Mouse (Mus musculus) olfactory bulb, adult 2 months (tissue): Measurements from ENCODE around the gene Wdr73.

Source experiments
- CTCF ChIP-seq: fragments of 200-500 bp; IDR thresholded peaks from 2 replicates; pipeline ENCODE4 v1.5.1; 2012; ENCODE audit warnings: low read depth, mild to moderate bottlenecking, low read length, moderate library complexity; ENCODE audit not compliant: insufficient read depth
- POLR2A ChIP-seq: fragments of 200-500 bp; IDR thresholded peaks from 2 replicates; pipeline ENCODE4 v1.6.1; 2012; ENCODE audit warnings: mild to moderate bottlenecking, low read depth, low read length, moderate library complexity; ENCODE audit not compliant: insufficient read depth

- TF ChIP-seq POLR2A (no peak), CTCF (no peak)
These were observed 28.0 kb downstream of the Wdr73 start for GRCm38 (mm10) chr7:80873038-80873437.
